Mouse (Mus musculus) left cerebral cortex, postnatal 25 days (tissue): ENCODE data around the gene Olfr1222. TPM values are rescaled to one million over a fixed set of nuclear protein-coding genes. Genes with fewer than 3 reads are reported as not detected.
"Not testable (repeated sequence)": the region's sequence is repeated elsewhere in the genome, so short reads cannot be mapped to it uniquely, and the experiment has no call there.

ENCODE experiments used
- DNase-seq, 2 experiments: peaks; one replicate each; pipeline ENCODE4 v3.0.0; 2022; ENCODE audit warnings: low spot score in 2 of 2, mixed read lengths in 1 of 2
- intact Hi-C: fragments of 180-260 bp; cut with DNase I; formaldehyde crosslinking; loops from one replicate; pipeline ENCODE4 v1.15.1; 2025
- total RNA-seq, 2 experiments: library from RNA; stranded (reverse); gene quantifications; 2 replicates each; pipeline ENCODE4 v1.2.3; 2021

The Olfr1222 gene
- total RNA-seq, result not detected

GRCm38 (mm10) chr2:89132954-89133353 lies at the start of gene Olfr1222:
Gene Olfr1222 (minus strand): TSS chr2:89133054.
- DNase-seq, result no peak
- intact Hi-C loops, result no loop called here

GRCm38 (mm10) chr2:89174569-89174968 lies 41.7 kb upstream of the Olfr1222 start, which contains the start of gene Olfr1225:
Gene Olfr1225 (minus strand): TSS chr2:89174669.
- no peak for DNase-seq

DNA sequence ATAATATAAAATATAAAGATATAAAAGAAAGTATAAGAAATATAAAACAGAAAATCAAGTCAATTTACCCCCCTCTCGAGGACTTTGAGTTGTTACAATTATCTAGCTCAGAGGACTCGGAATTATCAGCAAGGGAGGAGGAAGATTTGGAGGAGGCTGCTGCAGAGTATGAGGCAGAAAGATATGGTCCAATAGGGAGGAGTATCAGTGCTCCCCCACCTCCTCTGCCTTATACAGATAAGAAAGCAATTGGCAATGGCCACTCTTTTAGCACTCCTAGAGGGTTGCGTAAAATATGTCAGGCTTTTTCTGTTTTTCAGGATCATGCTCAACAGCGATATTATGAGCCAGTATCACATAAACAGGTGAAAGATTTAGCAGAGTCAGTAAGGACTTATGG lies 31.9 kb upstream of the Olfr1222 start:
- intact Hi-C loops, DNase-seq: not testable (repeated sequence)

More at GRCm38 (mm10) chr2:89174569-89174968, 41.7 kb upstream of the Olfr1222 start, which contains the start of gene Olfr1225:
- intact Hi-C loops, result no loop called here

DNA sequence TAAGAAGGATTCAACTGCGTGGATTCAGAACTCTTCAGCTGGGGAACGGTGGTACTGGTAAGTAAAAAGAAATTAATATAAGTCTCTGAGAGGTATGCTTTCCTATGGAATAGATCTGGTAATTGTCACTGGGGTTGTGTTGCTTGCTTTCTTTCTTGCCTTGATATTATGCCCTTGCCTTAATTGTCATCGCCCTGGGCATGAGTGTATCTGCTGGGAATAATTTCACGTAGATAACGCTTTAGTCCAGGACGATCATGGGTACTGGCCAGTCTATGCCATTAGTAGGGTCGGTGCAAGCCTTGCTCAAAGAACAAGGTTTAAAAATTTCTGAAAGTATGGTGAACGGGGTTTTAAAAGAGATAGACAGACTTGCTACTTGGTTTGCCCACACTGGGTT lies 31.1 kb upstream of the Olfr1222 start, which contains the start of gene Olfr1224-ps1:
TSS of gene Olfr1224-ps1 (minus strand) at position 101 of the 400 bp plus-strand sequence.
- intact Hi-C loops, DNase-seq: not testable (repeated sequence)

GRCm38 (mm10) chr2:89151460-89151859 lies 18.6 kb upstream of the Olfr1222 start, which contains the start of gene Olfr1223:
Gene Olfr1223 (minus strand): TSS chr2:89151560.
- intact Hi-C loops, result no loop called here

GRCm38 (mm10) chr2:89117183-89117582 lies 15.7 kb downstream of the Olfr1222 start, which contains the start of gene Olfr1221:
Gene Olfr1221 (minus strand): TSS chr2:89117283.
- no peak for DNase-seq
- intact Hi-C loops, result no loop called here

More at GRCm38 (mm10) chr2:89151460-89151859, 18.6 kb upstream of the Olfr1222 start, which contains the start of gene Olfr1223:
- no peak for DNase-seq

GRCm38 (mm10) chr2:89106735-89107134 lies 26.1 kb downstream of the Olfr1222 start, which contains the start of gene Olfr1220:
Gene Olfr1220 (minus strand): TSS chr2:89106835.
- DNase-seq, result no peak
- intact Hi-C loops, result no loop called here

DNA sequence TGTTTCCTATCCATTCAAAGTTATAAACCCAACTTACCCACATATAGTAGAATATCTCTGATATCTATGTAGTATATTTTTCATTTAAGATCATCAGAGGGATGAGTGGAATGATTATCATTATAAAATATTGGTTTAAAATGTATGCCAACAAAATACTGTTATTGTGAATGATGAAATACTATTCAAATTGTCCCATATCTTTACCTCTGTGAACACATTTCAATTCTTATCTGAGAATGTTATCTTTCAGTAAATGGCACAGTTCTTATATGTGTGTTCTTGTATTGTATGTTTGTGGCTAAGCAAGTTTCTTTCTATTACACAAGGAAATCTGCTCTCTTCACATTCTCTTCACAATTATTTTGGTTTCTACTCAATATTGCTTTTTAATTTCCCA lies 27.2 kb downstream of the Olfr1222 start:
- no peak for DNase-seq
- intact Hi-C loops, result no loop called here

- no peak for DNase-seq
- intact Hi-C loops, result no loop called here
These were observed 39.0 kb downstream of the Olfr1222 start for GRCm38 (mm10) chr2:89093848-89094247.

GRCm38 (mm10) chr2:89083413-89083812 lies 49.4 kb downstream of the Olfr1222 start, which contains the start of gene Olfr1219:
Gene Olfr1219 (minus strand): TSS chr2:89083513.
- intact Hi-C loops, result no loop called here
- DNase-seq, result no peak

DNA sequence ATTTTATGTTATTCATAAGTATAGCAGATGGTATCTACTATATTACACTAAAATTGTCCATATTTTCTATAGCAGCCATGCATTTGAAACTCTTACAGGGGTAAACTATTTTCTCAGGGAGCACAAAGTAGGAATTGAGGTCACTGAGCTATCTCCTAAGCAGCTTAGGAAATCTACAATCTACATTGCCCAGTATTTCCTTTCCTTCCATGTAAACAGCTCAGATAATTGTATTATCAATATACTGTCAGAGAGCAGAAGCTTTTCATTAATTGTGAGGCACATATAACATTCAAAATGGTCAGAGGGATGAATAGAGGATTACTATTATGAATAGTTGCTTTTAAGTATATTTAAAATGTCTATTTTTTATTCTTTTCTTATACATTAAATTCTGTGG lies 51.4 kb downstream of the Olfr1222 start:
- intact Hi-C loops, result no loop called here
- no peak for DNase-seq

Other genes starting within 250 kb of the Olfr1222 start
- not detected for gene Olfr1208, start 230.7 kb downstream of the Olfr1222 start, total RNA-seq
- not detected for gene Olfr1209, start 217.9 kb downstream of the Olfr1222 start, total RNA-seq
- not detected for gene Olfr1211, start 194.9 kb downstream of the Olfr1222 start, total RNA-seq
- gene Olfr1212, start 179.1 kb downstream of the Olfr1222 start, total RNA-seq, result not detected
- gene Gm13762, start 152.8 kb downstream of the Olfr1222 start, total RNA-seq, result not detected
- not detected for gene Olfr1214, start 140.4 kb downstream of the Olfr1222 start, total RNA-seq
- gene Olfr1215, start 126.1 kb downstream of the Olfr1222 start, total RNA-seq, result not detected
- gene Olfr1216, start 114.7 kb downstream of the Olfr1222 start, total RNA-seq, result not detected
- not detected for gene Olfr1217, start 101.0 kb downstream of the Olfr1222 start, total RNA-seq
- not detected for gene Olfr1218, start 71.9 kb downstream of the Olfr1222 start, total RNA-seq
- gene Olfr1219, start 49.5 kb downstream of the Olfr1222 start, total RNA-seq, result not detected
- gene Olfr1220, start 26.2 kb downstream of the Olfr1222 start, total RNA-seq, result not detected
- gene Olfr1221, start 15.8 kb downstream of the Olfr1222 start, total RNA-seq, result not detected
- gene Olfr1223, start 18.5 kb upstream of the Olfr1222 start, total RNA-seq, result not detected
- not detected for gene Olfr1224-ps1, start 31.0 kb upstream of the Olfr1222 start, total RNA-seq
- not detected for gene Olfr1225, start 41.6 kb upstream of the Olfr1222 start, total RNA-seq
- gene Olfr1226, start 67.0 kb upstream of the Olfr1222 start, total RNA-seq, result not detected
- not detected for gene Olfr1228, start 121.0 kb upstream of the Olfr1222 start, total RNA-seq
- gene Olfr1229, start 155.0 kb upstream of the Olfr1222 start, total RNA-seq, result not detected
- gene Olfr1230, start 164.2 kb upstream of the Olfr1222 start, total RNA-seq, result not detected
- gene Olfr1231, start 174.0 kb upstream of the Olfr1222 start, total RNA-seq, result not detected
- gene Olfr1232, start 196.6 kb upstream of the Olfr1222 start, total RNA-seq, result not detected
- not detected for gene Olfr1233, start 209.3 kb upstream of the Olfr1222 start, total RNA-seq
- gene Olfr1234, start 231.8 kb upstream of the Olfr1222 start, total RNA-seq, result not detected